Mouse (Mus musculus): ENCODE measurements around the gene Sept14. TPM values are rescaled to one million over a fixed set of nuclear protein-coding genes. Genes with fewer than 3 reads are reported as not detected.
A peak's percentile ranks its signal among the peaks of the same experiment; 100 is the strongest.

The Sept14 gene
- total and polyA plus RNA-seq, 3 experiments = not detected

DNA sequence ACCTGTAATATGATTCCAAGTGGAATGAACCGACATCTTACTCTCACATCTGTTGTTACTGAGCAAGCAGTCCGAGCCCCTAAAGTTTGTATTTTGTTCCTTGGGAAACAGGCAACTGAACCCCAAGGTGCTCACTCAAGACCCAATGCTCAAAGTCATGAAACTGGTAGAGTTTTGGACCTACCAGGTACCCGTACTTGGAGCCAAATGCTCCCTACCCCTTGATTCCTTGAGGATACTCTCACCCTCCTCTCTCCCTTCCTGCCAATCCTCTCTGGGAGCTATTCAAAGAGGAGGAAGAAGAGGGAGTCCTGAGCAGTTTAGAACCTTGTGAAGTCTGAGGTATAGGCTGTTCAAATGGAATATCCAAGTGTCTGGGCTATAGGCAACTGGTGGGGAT, 18.5 kb upstream of the Sept14 start:
- H3K4me3 ChIP-seq (ENCODE audit: control insufficient read depth in 1 of 2, insufficient read depth in 1 of 2, low read depth in 2 of 2, low read length in 2 of 2) = no peak overlapping the region
- no peak overlapping the region for H3K9ac ChIP-seq (ENCODE audit: control insufficient read depth, low read depth, low read length, poor library complexity, severe bottlenecking)

GRCm38 (mm10) chr5:129725774-129726392, 17.6 kb upstream of the Sept14 start:
- Histone ChIP-seq H3K4me1 (ENCODE audit: control insufficient read depth in 1 of 2, insufficient read depth in 2 of 2, low read length in 2 of 2) (peaks cover 15 to 46% of the 10 kb centered on the region in 2 experiments), H3K9me3 (replicated peaks; ENCODE audit: insufficient read depth, low read length) (no peaks in the 10 kb centered on the region), H3K79me2 (ENCODE audit: control insufficient read depth, insufficient read depth, low read length, poor library complexity) (peaks cover 23% of the 10 kb centered on the region), H3K4me3 (ENCODE audit: control insufficient read depth in 1 of 2, insufficient read depth in 1 of 2, low read depth in 2 of 2, low read length in 2 of 2) (peak overlapping the region; percentile 88 to 95), H3K36me3 (ENCODE audit: control insufficient read depth in 1 of 2, insufficient read depth in 2 of 2, low read length in 2 of 2) (peaks cover 0 to 39% of the 10 kb centered on the region in 2 experiments; a peak in 2 of 4 replicates), H3K27ac (ENCODE audit: control insufficient read depth, low read depth, low read length) (peak overlapping the region; percentile 89), H3K27me3 (ENCODE audit: control insufficient read depth in 1 of 2, insufficient read depth in 2 of 2, low read length in 2 of 2) (no peaks in the 10 kb centered on the region), H3K9ac (ENCODE audit: control insufficient read depth, low read depth, low read length, poor library complexity, severe bottlenecking) (peak overlapping the region; percentile 96)
- TF ChIP-seq MYC (IDR thresholded peaks at IDR 0.05; ENCODE audit: low read depth, low read length) (peak; percentile 63; the same call in 1 of the 2 replicates), SIN3A (IDR thresholded peaks at IDR 0.05; ENCODE audit: low read length) (peak; percentile 64; the same call in 1 of the 2 replicates), ZNF384 (IDR thresholded peaks at IDR 0.05; ENCODE audit: low read depth, low read length) (peak; percentile 55), CHD1 (IDR thresholded peaks at IDR 0.05; ENCODE audit: low read depth, low read length) (peak; percentile 78; the same call in 1 of the 2 replicates), CHD2 (IDR thresholded peaks at IDR 0.05; ENCODE audit: low read length) (no peak), ZMIZ1 (IDR thresholded peaks at IDR 0.05; ENCODE audit: low read depth, low read length) (no peak), USF2 (IDR thresholded peaks at IDR 0.05; ENCODE audit: borderline replicate concordance in 1 of 2, insufficient read depth in 1 of 2, low read depth in 1 of 2, low read length in 2 of 2) (no peak), ZC3H11A (IDR thresholded peaks at IDR 0.05; ENCODE audit: low read depth, low read length) (no peak), MYB (IDR thresholded peaks at IDR 0.05; ENCODE audit: low read depth, low read length) (no peak), RAD21 (IDR thresholded peaks at IDR 0.05; ENCODE audit: low read depth, low read length) (no peak), ETS1 (IDR thresholded peaks at IDR 0.05; ENCODE audit: low read depth, low read length) (no peak), MXI1 (IDR thresholded peaks at IDR 0.05; ENCODE audit: low read depth, low read length) (peak; percentile 51), POLR2A (IDR thresholded peaks at IDR 0.05; ENCODE audit: control insufficient read depth in 1 of 2, insufficient read depth in 1 of 2, low read depth in 1 of 2, low read length in 2 of 2, poor library complexity in 1 of 2) (no peak), ZKSCAN1 (IDR thresholded peaks at IDR 0.05; ENCODE audit: low read depth, low read length) (no peak), MEF2A (IDR thresholded peaks at IDR 0.05; ENCODE audit: extremely low read depth, insufficient replicate concordance, low read depth, low read length, poor library complexity, severe bottlenecking) (no peak), EP300 (IDR thresholded peaks at IDR 0.05; ENCODE audit: low read depth in 1 of 2, low read length in 2 of 2) (no peak), BHLHE40 (IDR thresholded peaks at IDR 0.05; ENCODE audit: borderline replicate concordance, low read depth, low read length) (no peak), USF1 (IDR thresholded peaks at IDR 0.05; ENCODE audit: low read depth, low read length) (no peak), TAL1 (IDR thresholded peaks at IDR 0.05; ENCODE audit: low read length) (no peak), RCOR1 (IDR thresholded peaks at IDR 0.05; ENCODE audit: low read depth, low read length) (no peak), MAX (IDR thresholded peaks at IDR 0.05; ENCODE audit: low read length) (peak; percentile 55)
- peak; percentile 60 for DNase-seq (ENCODE audit: low read depth, low spot score)

More for the DNA sequence above, 18.5 kb upstream of the Sept14 start:
- H3K36me3 ChIP-seq (ENCODE audit: control insufficient read depth in 1 of 2, insufficient read depth in 2 of 2, low read length in 2 of 2) = peaks cover 0 to 39% of the 10 kb centered on the region in 2 experiments; a peak in 2 of 4 replicates
- H3K4me1 ChIP-seq (ENCODE audit: control insufficient read depth in 1 of 2, insufficient read depth in 2 of 2, low read length in 2 of 2) = peaks cover 15 to 46% of the 10 kb centered on the region in 2 experiments
- peaks cover 23% of the 10 kb centered on the region for H3K79me2 ChIP-seq (ENCODE audit: control insufficient read depth, insufficient read depth, low read length, poor library complexity)
- no peaks in the 10 kb centered on the region for H3K9me3 ChIP-seq (replicated peaks; ENCODE audit: insufficient read depth, low read length)
- H3K27ac ChIP-seq (ENCODE audit: control insufficient read depth, low read depth, low read length) = no peak overlapping the region
- TF ChIP-seq RAD21 (IDR thresholded peaks at IDR 0.05; ENCODE audit: low read depth, low read length) = no peak
- TF ChIP-seq MYC (IDR thresholded peaks at IDR 0.05; ENCODE audit: low read depth, low read length) = no peak
- no peak for TF ChIP-seq MYB (IDR thresholded peaks at IDR 0.05; ENCODE audit: low read depth, low read length)
- TF ChIP-seq TBP (IDR thresholded peaks at IDR 0.05; ENCODE audit: low read depth, low read length) = no peak
- no peak for TF ChIP-seq JUND (IDR thresholded peaks at IDR 0.05; ENCODE audit: low read depth, low read length)
- no peak for TF ChIP-seq SIN3A (IDR thresholded peaks at IDR 0.05; ENCODE audit: low read length)
- no peak for TF ChIP-seq POLR2AphosphoS5 (IDR thresholded peaks at IDR 0.05; ENCODE audit: borderline replicate concordance, low read depth, low read length)
- no peak for TF ChIP-seq NRF1 (IDR thresholded peaks at IDR 0.05; ENCODE audit: insufficient read depth, low read depth, low read length, poor library complexity, severe bottlenecking)
- TF ChIP-seq SMC3 (IDR thresholded peaks at IDR 0.05; ENCODE audit: low read depth, low read length) = no peak
- no peak for TF ChIP-seq MAZ (IDR thresholded peaks at IDR 0.05; ENCODE audit: low read depth, low read length)
- no peak for TF ChIP-seq GATA1 (IDR thresholded peaks at IDR 0.05; ENCODE audit: low read depth, low read length)
- TF ChIP-seq USF2 (IDR thresholded peaks at IDR 0.05; ENCODE audit: borderline replicate concordance in 1 of 2, insufficient read depth in 1 of 2, low read depth in 1 of 2, low read length in 2 of 2) = no peak
- TF ChIP-seq ZC3H11A (IDR thresholded peaks at IDR 0.05; ENCODE audit: low read depth, low read length) = no peak
- TF ChIP-seq HCFC1 (IDR thresholded peaks at IDR 0.05; ENCODE audit: low read depth, low read length) = no peak
- TF ChIP-seq ELF1 (IDR thresholded peaks at IDR 0.05; ENCODE audit: low read depth, low read length) = no peak
- no peak for TF ChIP-seq MAFK (IDR thresholded peaks at IDR 0.05; ENCODE audit: borderline replicate concordance, low read depth, low read length)
- TF ChIP-seq ZNF384 (IDR thresholded peaks at IDR 0.05; ENCODE audit: low read depth, low read length) = no peak
- TF ChIP-seq ZKSCAN1 (IDR thresholded peaks at IDR 0.05; ENCODE audit: low read depth, low read length) = no peak
- TF ChIP-seq ETS1 (IDR thresholded peaks at IDR 0.05; ENCODE audit: low read depth, low read length) = no peak
- H3K27me3 ChIP-seq (ENCODE audit: control insufficient read depth in 1 of 2, insufficient read depth in 2 of 2, low read length in 2 of 2) = no peaks in the 10 kb centered on the region
- peak; percentile 34 for DNase-seq (ENCODE audit: low read depth, low spot score)
